Mouse (Mus musculus) stomach, postnatal 0 days (tissue): Measurements from ENCODE around the gene Piwil4. TPM values are rescaled to one million over a fixed set of nuclear protein-coding genes. Genes with fewer than 3 reads are reported as not detected.

Experiments used
- ATAC-seq: fragments of 200-750 bp; cut with Nextera tagmentation; 2 replicates; pipeline ENCODE4 v1.8.0; 2017; ENCODE audit not compliant: low FRiP score, low TSS enrichment
- DNase-seq: peaks from one replicate; pipeline ENCODE4 v3.0.0-alpha.2; 2016; ENCODE audit warnings: low spot score
- H3K27ac ChIP-seq: fragments of 300-500 bp; sonication (generic); replicated peaks from 2 replicates; pipeline ENCODE4 v1.5.1; 2014; ENCODE audit warnings: mild to moderate bottlenecking, control low read depth
- H3K27me3 ChIP-seq: fragments of 300-500 bp; sonication (generic); 2 replicates; pipeline ENCODE4 v1.6.1; 2014; ENCODE audit warnings: low read length; ENCODE audit not compliant: control insufficient read depth, insufficient read depth
- H3K36me3 ChIP-seq: fragments of 300-500 bp; sonication (generic); 2 replicates; pipeline ENCODE4 v1.6.1; 2014; ENCODE audit warnings: low read length, mixed read lengths; ENCODE audit not compliant: control insufficient read depth, insufficient read depth
- H3K4me1 ChIP-seq: fragments of 300-500 bp; sonication (generic); replicated peaks from 2 replicates; pipeline ENCODE4 v1.6.1; 2014; ENCODE audit warnings: antibody characterized with exemption; ENCODE audit not compliant: control insufficient read depth, insufficient read depth
- H3K4me2 ChIP-seq: fragments of 300-500 bp; sonication (generic); replicated peaks from 2 replicates; pipeline ENCODE4 v1.6.1; 2014; ENCODE audit warnings: low read depth, mild to moderate bottlenecking, control low read depth, moderate library complexity
- H3K4me3 ChIP-seq: fragments of 300-500 bp; sonication (generic); 2 replicates; pipeline ENCODE4 v1.5.1; 2014; ENCODE audit warnings: low read depth, low read length, control low read depth
- H3K9ac ChIP-seq: fragments of 300-500 bp; sonication (generic); 2 replicates; pipeline ENCODE4 v1.6.1; 2014; ENCODE audit warnings: mild to moderate bottlenecking, low read length, control low read depth, mixed read lengths
- H3K9me3 ChIP-seq: fragments of 300-500 bp; sonication (generic); 2 replicates; pipeline ENCODE4 v1.6.1; 2016; ENCODE audit warnings: low read length; ENCODE audit not compliant: control insufficient read depth
- CTCF ChIP-seq: IDR thresholded peaks from 2 replicates; pipeline ENCODE4 v1.5.1; 2016; ENCODE audit warnings: antibody characterized with exemption, low read depth, mild to moderate bottlenecking, moderate library complexity
- EP300 ChIP-seq: optimal IDR thresholded peaks from 2 replicates; pipeline ENCODE3; 2016; ENCODE audit warnings: antibody characterized with exemption
- WGBS: fragments of 180-500 bp; shearing (Covaris S2); extraction: QIAGEN DNeasy Blood & Tissue Kit; methylation state at CpG from one replicate; pipeline ENCODE4 v1.1.7; 2014; 5-methylcytosine and 5-hydroxymethylcytosine counted together
- polyA plus RNA-seq: library from polyadenylated mRNA; unstranded; fragments of >200 nt; fragmentation: Nextera tagmentation; extraction: Ambion mirVana; gene quantifications from 2 replicates; pipeline ENCODE4 v1.2.1, GENCODE M21; 2015

Gene Piwil4
- polyA plus RNA-seq, 1 experiment from 2014 or later = 0.53 TPM

DNA sequence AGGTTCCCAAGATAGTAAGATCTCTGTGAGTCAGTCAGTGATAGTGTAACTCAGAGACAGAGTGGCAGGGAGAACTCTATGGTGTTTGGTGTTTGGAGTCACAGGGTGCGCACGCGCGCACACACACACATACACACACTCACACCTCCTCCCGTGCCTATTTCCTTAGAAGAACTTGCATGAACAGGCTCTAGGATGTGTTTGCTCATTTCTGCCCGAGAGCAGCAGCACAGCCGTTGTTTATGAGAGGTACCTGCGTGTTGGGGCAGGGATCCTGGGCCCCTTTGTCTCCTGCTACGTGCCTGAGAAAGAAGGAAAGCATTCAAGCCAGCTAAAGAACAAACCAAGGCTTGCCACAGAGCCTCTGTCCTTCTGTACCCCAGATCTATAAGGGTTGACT is 78.4 kb downstream of the Piwil4 start:
- H3K36me3 ChIP-seq = no peaks in the 10 kb centered on the region
- peak; percentile 56 for ATAC-seq
- no peak for DNase-seq
- H3K4me3 ChIP-seq = no peak overlapping the region
- H3K4me2 ChIP-seq = peak overlapping the region; percentile 39; the same call in 1 of the 2 replicates
- H3K4me1 ChIP-seq = no peaks in the 10 kb centered on the region
- 61% methylated on average over 9 of the region's 9 CpGs for whole genome bisulfite sequencing
- no peaks in the 10 kb centered on the region for H3K9me3 ChIP-seq
- H3K27ac ChIP-seq = peak overlapping the region; percentile 89
- H3K9ac ChIP-seq = no peak overlapping the region
- no peaks in the 10 kb centered on the region for H3K27me3 ChIP-seq
- TF ChIP-seq CTCF = no peak

DNA sequence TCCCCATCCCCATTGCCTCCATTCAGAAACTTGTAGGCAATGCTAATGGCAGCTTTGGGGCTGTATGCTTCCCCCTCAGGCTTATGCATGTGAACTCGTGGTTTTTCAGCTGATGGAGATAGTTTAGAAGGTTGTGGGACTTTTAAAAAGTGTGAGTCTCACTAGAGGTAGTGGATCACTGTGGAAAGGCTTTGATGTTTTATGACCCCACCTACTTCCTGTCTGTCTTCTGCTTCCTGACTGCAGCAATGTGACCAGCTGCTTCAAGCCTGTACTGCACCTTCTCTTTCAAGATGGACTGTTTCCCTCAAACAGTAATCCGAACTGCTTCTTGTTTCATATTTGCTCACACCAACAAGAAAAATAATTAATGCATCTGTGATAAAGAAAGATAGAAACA is 82.6 kb downstream of the Piwil4 start:
- TF ChIP-seq EP300 (no peak), CTCF (no peak)

DNA sequence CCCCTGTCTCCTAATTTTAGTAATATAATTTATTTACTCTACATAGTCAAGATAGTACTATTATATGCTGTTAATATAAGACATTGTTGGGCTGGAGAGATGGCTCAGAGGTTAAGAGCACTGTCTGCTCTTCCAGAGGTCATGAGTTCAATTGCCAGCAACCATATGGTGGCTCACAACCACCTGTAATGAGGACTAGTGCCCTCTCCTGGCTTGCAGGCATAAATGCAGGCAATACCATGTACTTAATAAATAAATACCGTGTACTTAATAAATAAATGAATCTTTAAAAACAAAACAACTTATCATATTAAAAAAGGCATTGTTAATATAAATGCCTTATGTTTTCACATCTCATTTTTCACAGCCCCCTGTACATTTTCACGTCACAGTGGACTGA is 86.5 kb downstream of the Piwil4 start:
- H3K36me3 ChIP-seq = no peaks in the 10 kb centered on the region
- H3K27me3 ChIP-seq = no peaks in the 10 kb centered on the region
- 70% methylated on average over 2 of the region's 2 CpGs for WGBS
- no peak overlapping the region for H3K4me2 ChIP-seq
- no peak overlapping the region for H3K4me3 ChIP-seq
- no peaks in the 10 kb centered on the region for H3K4me1 ChIP-seq
- ATAC-seq = no peak
- no peak overlapping the region for H3K27ac ChIP-seq
- no peak overlapping the region for H3K9ac ChIP-seq
- no peak for DNase-seq
- peak; percentile 54 for TF ChIP-seq CTCF
- TF ChIP-seq EP300 = no peak
- H3K9me3 ChIP-seq = no peaks in the 10 kb centered on the region

More for the DNA sequence above, 82.6 kb downstream of the Piwil4 start:
- H3K4me1 ChIP-seq = no peaks in the 10 kb centered on the region
- 51% methylated on average over 2 of the region's 2 CpGs for WGBS
- H3K9ac ChIP-seq = no peak overlapping the region
- H3K36me3 ChIP-seq = no peaks in the 10 kb centered on the region
- no peak overlapping the region for H3K4me2 ChIP-seq
- H3K27me3 ChIP-seq = no peaks in the 10 kb centered on the region
- no peak overlapping the region for H3K4me3 ChIP-seq
- H3K27ac ChIP-seq = no peak overlapping the region
- H3K9me3 ChIP-seq = no peaks in the 10 kb centered on the region
- ATAC-seq (no peak), DNase-seq (no peak)

GRCm38 (mm10) chr9:14652761-14653160 is 87.8 kb downstream of the Piwil4 start:
- DNase-seq (no peak), ATAC-seq (no peak)
- Histone ChIP-seq H3K36me3 (no peaks in the 10 kb centered on the region), H3K27me3 (no peaks in the 10 kb centered on the region), H3K4me3 (no peak overlapping the region), H3K4me2 (no peak overlapping the region), H3K9ac (no peak overlapping the region), H3K4me1 (no peaks in the 10 kb centered on the region), H3K27ac (no peak overlapping the region), H3K9me3 (no peaks in the 10 kb centered on the region)
- no peak for TF ChIP-seq EP300
- TF ChIP-seq CTCF = no peak
- WGBS = 67% methylated on average over 1 of the region's 1 CpGs

GRCm38 (mm10) chr9:14647849-14648248 is 92.7 kb downstream of the Piwil4 start:
- Histone ChIP-seq H3K27me3 (no peaks in the 10 kb centered on the region), H3K4me2 (no peak overlapping the region), H3K36me3 (no peaks in the 10 kb centered on the region), H3K9ac (no peak overlapping the region), H3K4me1 (no peaks in the 10 kb centered on the region), H3K9me3 (no peaks in the 10 kb centered on the region), H3K27ac (no peak overlapping the region), H3K4me3 (no peak overlapping the region)
- DNase-seq = no peak
- no peak for ATAC-seq
- WGBS = 77% methylated on average over 8 of the region's 8 CpGs
- TF ChIP-seq CTCF (no peak), EP300 (no peak)

DNA sequence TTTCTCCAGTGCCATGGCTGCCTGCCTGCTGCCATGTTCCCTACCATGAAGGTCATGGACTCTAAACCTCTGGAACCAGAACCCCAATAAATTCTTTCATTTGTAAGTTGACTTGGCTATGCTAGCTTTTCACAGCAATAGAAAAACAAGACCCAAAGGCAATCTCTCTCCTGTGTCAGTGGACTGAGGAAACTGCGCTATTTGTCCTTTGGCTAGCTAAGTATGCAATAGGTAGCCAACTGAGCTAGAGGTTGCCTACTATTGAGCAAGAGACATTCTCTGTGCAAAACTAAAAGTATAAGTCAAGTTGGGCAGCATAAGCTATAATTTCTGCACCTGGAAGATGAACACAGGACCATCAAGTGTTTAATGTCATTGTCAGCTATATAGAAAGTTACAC is 93.9 kb downstream of the Piwil4 start:
- Histone ChIP-seq H3K9me3 (no peaks in the 10 kb centered on the region), H3K9ac (no peak overlapping the region), H3K27ac (no peak overlapping the region), H3K4me3 (no peak overlapping the region), H3K4me2 (no peak overlapping the region), H3K27me3 (no peaks in the 10 kb centered on the region), H3K4me1 (peaks cover 3% of the 10 kb centered on the region; the same call in 1 of the 2 replicates), H3K36me3 (no peaks in the 10 kb centered on the region)
- ATAC-seq (no peak), DNase-seq (no peak)
- TF ChIP-seq CTCF (no peak), EP300 (no peak)
- 97% methylated on average over 1 of the region's 1 CpGs for WGBS

Other genes starting within 250 kb of the Piwil4 start
- gene Kdm4d, start 240.3 kb downstream of the Piwil4 start, polyA plus RNA-seq = 0.16 and 0.21 TPM in 2 replicates
- gene Cwc15, start 240.1 kb downstream of the Piwil4 start, polyA plus RNA-seq = 115 and 120 TPM in 2 replicates
- 7.3 and 7.7 TPM in 2 replicates for gene Amotl1, start 95.7 kb downstream of the Piwil4 start, polyA plus RNA-seq
- gene Fut4, start 11.7 kb upstream of the Piwil4 start, polyA plus RNA-seq = 14.0 and 14.5 TPM in 2 replicates
- not detected in 2 replicates for gene 1700012B09Rik, start 30.3 kb upstream of the Piwil4 start, polyA plus RNA-seq
- 9.7 TPM in 2 replicates for gene Mre11a, start 43.9 kb upstream of the Piwil4 start, polyA plus RNA-seq
- 31.7 and 33.4 TPM in 2 replicates for gene Ankrd49, start 44.1 kb upstream of the Piwil4 start, polyA plus RNA-seq
- gene Gpr83, start 119.5 kb upstream of the Piwil4 start, polyA plus RNA-seq = 0.28 and 0.39 TPM in 2 replicates
- 0.10 TPM in 1 of 2 replicates, not detected in the other for gene Izumo1r, start 163.2 kb upstream of the Piwil4 start, polyA plus RNA-seq